Mouse (Mus musculus): ENCODE data around the gene Tle3.

DNA sequence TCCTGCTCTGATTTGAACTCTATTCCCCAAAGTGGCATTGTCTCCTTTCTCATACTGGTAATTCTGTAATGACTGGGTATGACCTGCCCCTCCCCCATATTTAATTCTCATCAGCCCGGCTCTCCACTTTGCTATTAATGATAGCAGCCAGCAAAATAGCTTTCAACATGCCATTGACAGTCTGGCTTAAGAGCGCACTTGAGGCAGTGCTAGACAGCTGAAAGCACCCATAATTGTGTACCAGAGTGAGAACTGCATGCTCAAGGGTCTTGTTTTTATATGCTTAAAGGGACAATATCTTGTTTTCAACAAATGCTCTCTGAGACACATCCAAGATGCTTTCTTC, 8.9 kb downstream of the Tle3 start:
- TF ChIP-seq ZNF384 (IDR thresholded peaks at IDR 0.05; ENCODE audit: low read depth, low read length) (no peak), MAFK (IDR thresholded peaks at IDR 0.05; ENCODE audit: insufficient read depth, low read depth, low read length) (no peak), CHD2 (IDR thresholded peaks at IDR 0.05; ENCODE audit: low read depth, low read length) (no peak)

Measured in ES-E14 (cell line).